Mouse (Mus musculus) bone marrow macrophage, adult 2 months (primary cell): ENCODE measurements around the gene Art2b.

Experiments used
- CTCF ChIP-seq: IDR thresholded peaks from 2 replicates; pipeline ENCODE4 v1.5.1; 2012; ENCODE audit warnings: low read depth, mild to moderate bottlenecking, low read length, moderate library complexity
- POLR2A ChIP-seq: IDR thresholded peaks from 2 replicates; pipeline ENCODE4 v1.6.1; 2012; ENCODE audit warnings: mild to moderate bottlenecking, low read depth, low read length, borderline replicate concordance

GRCm38 (mm10) chr7:101540684-101541083 lies 44.7 kb downstream of the Art2b start:
- TF ChIP-seq CTCF = no peak
- no peak for TF ChIP-seq POLR2A
